Mouse (Mus musculus): ENCODE data around the gene Clp1. TPM values are rescaled to one million over a fixed set of nuclear protein-coding genes. Genes with fewer than 3 reads are reported as not detected.

Gene Clp1
- total and polyA plus RNA-seq, 2 experiments from 2014 or later = 12.5 to 12.6 TPM

- H3K36me3 ChIP-seq (ENCODE audit: insufficient read depth, low read length) = 0 out of 2 replicates have a peak, but pooled peaks cover 11% of the 10 kb centered on the region
- peak within 1 kb of the TSS; percentile 62 for H3K4me3 ChIP-seq (ENCODE audit: low read depth, low read length)
- peak within 1 kb of the TSS; percentile 68 for H3K4me2 ChIP-seq (ENCODE audit: low read depth, low read length, poor library complexity, severe bottlenecking)
- peak; percentile 96 for ATAC-seq (ENCODE audit: low FRiP score)
- H3K9ac ChIP-seq (replicated peaks; ENCODE audit: low read length, poor library complexity, severe bottlenecking) = peak within 1 kb of the TSS; percentile 73
- H3K27ac ChIP-seq (ENCODE audit: low read depth, low read length) = peak within 1 kb of the TSS; percentile 91
- 0 out of 2 replicates have a peak, but pooled peaks cover 6% of the 10 kb centered on the region for H3K4me1 ChIP-seq (ENCODE audit: insufficient read depth, low read length)
- DNase-seq (ENCODE audit: low spot score) = peak; percentile 99
- H3K27me3 ChIP-seq (ENCODE audit: insufficient read depth, low read length) = no peaks in the 10 kb centered on the region
- WGBS = under 1% methylated on average over 96 of the region's 107 CpGs
- TF ChIP-seq CTCF (IDR thresholded peaks at IDR 0.05) = no peak
- no peaks in the 10 kb centered on the region for H3K9me3 ChIP-seq (ENCODE audit: low read length)
Observed at GRCm38 (mm10) chr2:84714811-84715561, 12.2 kb downstream of the Clp1 start, which contains the start of gene Zdhhc5. TSS of gene Zdhhc5 (minus strand) at chr2:84715180.

GRCm38 (mm10) chr2:84714422-84714810 is 12.7 kb downstream of the Clp1 start:
- H3K4me3 ChIP-seq (ENCODE audit: low read depth, low read length) = peak overlapping the region; percentile 62
- peak overlapping the region; percentile 68 for H3K4me2 ChIP-seq (ENCODE audit: low read depth, low read length, poor library complexity, severe bottlenecking)
- DNase-seq (ENCODE audit: low spot score) (peak; percentile 3), ATAC-seq (ENCODE audit: low FRiP score) (peak; percentile 9; the same call in 1 of the 2 replicates)
- under 1% methylated on average over 19 of the region's 26 CpGs for WGBS
- H3K36me3 ChIP-seq (ENCODE audit: insufficient read depth, low read length) = 0 out of 2 replicates have a peak, but pooled peaks cover 11% of the 10 kb centered on the region
- no peaks in the 10 kb centered on the region for H3K9me3 ChIP-seq (ENCODE audit: low read length)
- no peak for TF ChIP-seq CTCF (IDR thresholded peaks at IDR 0.05)
- H3K4me1 ChIP-seq (ENCODE audit: insufficient read depth, low read length) = 0 out of 2 replicates have a peak, but pooled peaks cover 6% of the 10 kb centered on the region
- H3K27ac ChIP-seq (ENCODE audit: low read depth, low read length) = peak overlapping the region; percentile 91
- peak overlapping the region; percentile 73 for H3K9ac ChIP-seq (replicated peaks; ENCODE audit: low read length, poor library complexity, severe bottlenecking)
- no peaks in the 10 kb centered on the region for H3K27me3 ChIP-seq (ENCODE audit: insufficient read depth, low read length)

GRCm38 (mm10) chr2:84711898-84712297 is 15.3 kb downstream of the Clp1 start:
- Histone ChIP-seq H3K36me3 (ENCODE audit: insufficient read depth, low read length) (peaks cover 18% of the 10 kb centered on the region; the same call in 1 of the 2 replicates), H3K4me3 (ENCODE audit: low read depth, low read length) (no peak overlapping the region), H3K9me3 (ENCODE audit: low read length) (no peaks in the 10 kb centered on the region), H3K4me1 (ENCODE audit: insufficient read depth, low read length) (0 out of 2 replicates have a peak, but pooled peaks cover 6% of the 10 kb centered on the region), H3K4me2 (ENCODE audit: low read depth, low read length, poor library complexity, severe bottlenecking) (no peak overlapping the region), H3K9ac (replicated peaks; ENCODE audit: low read length, poor library complexity, severe bottlenecking) (no peak overlapping the region), H3K27ac (ENCODE audit: low read depth, low read length) (no peak overlapping the region), H3K27me3 (ENCODE audit: insufficient read depth, low read length) (no peaks in the 10 kb centered on the region)
- WGBS = 96% methylated on average over 2 of the region's 2 CpGs
- no peak for TF ChIP-seq CTCF (IDR thresholded peaks at IDR 0.05)
- DNase-seq (ENCODE audit: low spot score) (no peak), ATAC-seq (ENCODE audit: low FRiP score) (no peak)

GRCm38 (mm10) chr2:84707523-84707922 is 19.6 kb downstream of the Clp1 start:
- 93% methylated on average over 1 of the region's 1 CpGs for WGBS
- DNase-seq (ENCODE audit: low spot score) (no peak), ATAC-seq (ENCODE audit: low FRiP score) (no peak)
- TF ChIP-seq CTCF (IDR thresholded peaks at IDR 0.05) = no peak
- H3K9me3 ChIP-seq (ENCODE audit: low read length) = no peaks in the 10 kb centered on the region
- H3K27ac ChIP-seq (ENCODE audit: low read depth, low read length) = no peak overlapping the region
- no peaks in the 10 kb centered on the region for H3K27me3 ChIP-seq (ENCODE audit: insufficient read depth, low read length)
- H3K36me3 ChIP-seq (ENCODE audit: insufficient read depth, low read length) = peaks cover 21% of the 10 kb centered on the region; the same call in 1 of the 2 replicates
- no peaks in the 10 kb centered on the region for H3K4me1 ChIP-seq (ENCODE audit: insufficient read depth, low read length)
- no peak overlapping the region for H3K4me3 ChIP-seq (ENCODE audit: low read depth, low read length)
- no peak overlapping the region for H3K9ac ChIP-seq (replicated peaks; ENCODE audit: low read length, poor library complexity, severe bottlenecking)
- no peak overlapping the region for H3K4me2 ChIP-seq (ENCODE audit: low read depth, low read length, poor library complexity, severe bottlenecking)

GRCm38 (mm10) chr2:84705295-84705694 is 21.9 kb downstream of the Clp1 start:
- H3K36me3 ChIP-seq (ENCODE audit: insufficient read depth, low read length) = peaks cover 14% of the 10 kb centered on the region; the same call in 1 of the 2 replicates

GRCm38 (mm10) chr2:84704329-84704728 is 22.8 kb downstream of the Clp1 start:
- no peak overlapping the region for H3K4me2 ChIP-seq (ENCODE audit: low read depth, low read length, poor library complexity, severe bottlenecking)
- TF ChIP-seq CTCF (IDR thresholded peaks at IDR 0.05) = no peak
- H3K27ac ChIP-seq (ENCODE audit: low read depth, low read length) = no peak overlapping the region
- DNase-seq (ENCODE audit: low spot score) (no peak), ATAC-seq (ENCODE audit: low FRiP score) (no peak)
- 79% methylated on average over 5 of the region's 5 CpGs for WGBS
- no peaks in the 10 kb centered on the region for H3K27me3 ChIP-seq (ENCODE audit: insufficient read depth, low read length)
- H3K4me1 ChIP-seq (ENCODE audit: insufficient read depth, low read length) = no peaks in the 10 kb centered on the region
- H3K9ac ChIP-seq (replicated peaks; ENCODE audit: low read length, poor library complexity, severe bottlenecking) = no peak overlapping the region
- H3K9me3 ChIP-seq (ENCODE audit: low read length) = no peaks in the 10 kb centered on the region
- peaks cover 10% of the 10 kb centered on the region; the same call in 1 of the 2 replicates for H3K36me3 ChIP-seq (ENCODE audit: insufficient read depth, low read length)
- no peak overlapping the region for H3K4me3 ChIP-seq (ENCODE audit: low read depth, low read length)

More at GRCm38 (mm10) chr2:84705295-84705694, 21.9 kb downstream of the Clp1 start:
- TF ChIP-seq CTCF (IDR thresholded peaks at IDR 0.05) = no peak
- no peak overlapping the region for H3K4me2 ChIP-seq (ENCODE audit: low read depth, low read length, poor library complexity, severe bottlenecking)
- H3K27me3 ChIP-seq (ENCODE audit: insufficient read depth, low read length) = no peaks in the 10 kb centered on the region
- WGBS = 98% methylated on average over 1 of the region's 1 CpGs
- ATAC-seq (ENCODE audit: low FRiP score) (no peak), DNase-seq (ENCODE audit: low spot score) (no peak)
- no peak overlapping the region for H3K9ac ChIP-seq (replicated peaks; ENCODE audit: low read length, poor library complexity, severe bottlenecking)
- H3K27ac ChIP-seq (ENCODE audit: low read depth, low read length) = no peak overlapping the region
- no peaks in the 10 kb centered on the region for H3K4me1 ChIP-seq (ENCODE audit: insufficient read depth, low read length)
- H3K9me3 ChIP-seq (ENCODE audit: low read length) = no peaks in the 10 kb centered on the region
- H3K4me3 ChIP-seq (ENCODE audit: low read depth, low read length) = no peak overlapping the region
